In the genomic region with DNA sequence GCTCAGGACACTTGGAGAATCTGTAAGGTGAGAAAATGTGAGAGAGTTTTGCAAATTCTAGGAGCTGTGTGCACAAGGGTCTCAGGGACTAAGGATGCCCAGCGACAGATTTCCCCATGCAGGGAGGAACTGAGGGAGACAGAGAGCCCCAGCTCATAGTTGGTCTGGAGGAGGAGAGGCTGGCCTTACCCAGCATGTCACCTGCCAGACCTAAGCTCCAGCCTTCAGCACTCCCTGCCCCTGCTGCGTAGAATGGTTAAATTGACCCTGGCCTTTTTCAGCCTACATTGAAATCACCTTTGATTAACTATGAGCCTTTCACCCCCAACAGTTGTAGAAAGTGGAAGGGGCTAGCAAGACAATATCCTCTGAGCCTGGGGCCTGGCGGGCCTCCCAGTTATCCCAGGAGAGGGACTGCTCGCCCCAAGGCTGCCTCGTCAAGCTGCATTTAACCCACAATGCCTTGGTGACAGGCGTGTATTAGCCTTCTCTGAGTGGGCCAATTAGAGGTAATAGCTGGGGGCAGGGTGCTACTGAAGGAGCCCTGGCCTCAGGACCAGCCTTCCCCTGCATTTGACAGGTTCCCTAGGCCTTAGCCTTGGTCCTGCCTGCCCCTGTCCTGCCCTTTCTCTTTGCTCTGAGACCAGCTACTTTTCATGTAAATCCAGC, we compare ENCODE assay signal across 14 mouse cellular contexts. TPM values are rescaled to one million over a fixed set of nuclear protein-coding genes. Genes with fewer than 3 reads are reported as not detected.
DNase-seq lines count a peak whose midpoint lies in the region; ATAC-seq lines count a peak whose summit lies in the region.
"Had no signal": no experiment of that assay in that cellular context is flagged by ENCODE, and none has a peak within 500 bp of the region (broad histone marks: within the 10 kb centered on the region; RNA-seq: fewer than 3 reads in every experiment).

No protein-coding gene starts in this region.

- 15% methylated on average over 6 of the region's 6 CpGs for WGBS in neural tube, embryonic 15.5 days
- 2% methylated on average over 6 of the region's 6 CpGs for WGBS in forebrain, embryonic 15.5 days
- WGBS in limb, embryonic 12.5 days: 10% methylated on average over 6 of the region's 6 CpGs

- ATAC-seq in neural tube, embryonic 15.5 days (ENCODE audit: low FRiP score): no peak; the same call in 1 of the 2 replicates
- peak; percentile 91 for ATAC-seq in forebrain, embryonic 15.5 days (replicated peaks)
- no peak for ATAC-seq in limb, embryonic 12.5 days (ENCODE audit: insufficient number of reproducible peaks, insufficient read depth, low FRiP score, low TSS enrichment, low read depth)
- ATAC-seq: Patski had no signal

- no peak overlapping the region for H3K4me3 ChIP-seq in neural tube, embryonic 15.5 days (replicated peaks)
- no peak overlapping the region for H3K4me3 ChIP-seq in forebrain, embryonic 15.5 days
- H3K4me3 ChIP-seq in limb, embryonic 12.5 days (replicated peaks): no peak overlapping the region
- H3K4me3 ChIP-seq: heart, embryonic 10.5 days; layer of hippocampus, adult 2 months; limb, embryonic 15.5 days had no signal

- H3K4me2 ChIP-seq in neural tube, embryonic 15.5 days: no peak overlapping the region
- H3K4me2 ChIP-seq in forebrain, embryonic 15.5 days (replicated peaks): no peak overlapping the region
- H3K4me2 ChIP-seq in limb, embryonic 12.5 days: no peak overlapping the region
- H3K4me2 ChIP-seq: limb, embryonic 15.5 days had no signal

- no peaks in the 10 kb centered on the region for H3K27me3 ChIP-seq in neural tube, embryonic 15.5 days (replicated peaks)
- H3K27me3 ChIP-seq in forebrain, embryonic 15.5 days: no peaks in the 10 kb centered on the region
- no peaks in the 10 kb centered on the region for H3K27me3 ChIP-seq in limb, embryonic 12.5 days
- H3K27me3 ChIP-seq: limb, embryonic 15.5 days; Patski had no signal

- H3K36me3 ChIP-seq in neural tube, embryonic 15.5 days: no peaks in the 10 kb centered on the region
- H3K36me3 ChIP-seq in forebrain, embryonic 15.5 days: no peaks in the 10 kb centered on the region
- H3K36me3 ChIP-seq in limb, embryonic 12.5 days: no peaks in the 10 kb centered on the region
- H3K36me3 ChIP-seq: heart, embryonic 10.5 days; limb, embryonic 15.5 days had no signal

- DNase-seq in neural tube, embryonic 10.5 days (ENCODE audit: extremely low spot score, low spot score): peak; percentile 22
- no peak for DNase-seq in yolk sac, embryonic 10.5 days (ENCODE audit: low spot score)
- no peak for DNase-seq in kidney, adult 11 months
- no peak for DNase-seq in urinary bladder, postnatal 25 days (ENCODE audit: low spot score)
- DNase-seq in cerebellum, postnatal 14 days: no peak
- DNase-seq: lung, postnatal 14 days; thymus, adult 2 months had no signal

- no peak overlapping the region for H3K27ac ChIP-seq in neural tube, embryonic 15.5 days (replicated peaks)
- peak overlapping the region; percentile 60 for H3K27ac ChIP-seq in forebrain, embryonic 15.5 days (replicated peaks)
- H3K27ac ChIP-seq in limb, embryonic 12.5 days: peak overlapping the region; percentile 7; the same call in 1 of the 2 replicates
- H3K27ac ChIP-seq: heart, embryonic 10.5 days; layer of hippocampus, adult 2 months; limb, embryonic 15.5 days had no signal

- no peak overlapping the region for H3K9ac ChIP-seq in neural tube, embryonic 15.5 days (replicated peaks)
- no peak overlapping the region for H3K9ac ChIP-seq in forebrain, embryonic 15.5 days (replicated peaks)
- no peak overlapping the region for H3K9ac ChIP-seq in limb, embryonic 12.5 days (replicated peaks)
- H3K9ac ChIP-seq: limb, embryonic 15.5 days had no signal

- H3K4me1 ChIP-seq in neural tube, embryonic 15.5 days: peaks cover 19% of the 10 kb centered on the region
- H3K4me1 ChIP-seq in forebrain, embryonic 15.5 days: peaks cover 20% of the 10 kb centered on the region
- peaks cover 27% of the 10 kb centered on the region for H3K4me1 ChIP-seq in limb, embryonic 12.5 days (replicated peaks)

- no peaks in the 10 kb centered on the region for H3K9me3 ChIP-seq in neural tube, embryonic 15.5 days (replicated peaks)
- H3K9me3 ChIP-seq in forebrain, embryonic 15.5 days: no peaks in the 10 kb centered on the region
- H3K9me3 ChIP-seq in limb, embryonic 12.5 days: no peaks in the 10 kb centered on the region
- H3K9me3 ChIP-seq: heart, embryonic 10.5 days; limb, embryonic 15.5 days had no signal

RNA-seq across cellular contexts. Expression of gene Fgd5, which starts 25.6 kb away (rescaled TPM):
- 17.3 and 17.6 TPM in 2 replicates for polyA plus RNA-seq in neural tube, embryonic 15.5 days (2015; fragmentation: Nextera tagmentation; extraction: Ambion mirVana)
- 6.9 and 7.1 TPM in 2 replicates for polyA plus RNA-seq in forebrain, embryonic 15.5 days (2015; fragmentation: Nextera tagmentation; extraction: Ambion mirVana)
- polyA plus RNA-seq in limb, embryonic 12.5 days (2016; fragmentation: Nextera tagmentation; extraction: Ambion mirVana): 5.8 and 7.0 TPM in 2 replicates
